Mouse (Mus musculus) liver, embryonic 11.5 days (tissue): ENCODE data around the gene Rbfox1. TPM values are rescaled to one million over a fixed set of nuclear protein-coding genes. Genes with fewer than 3 reads are reported as not detected.
A peak's percentile ranks its signal among the peaks of the same experiment; 100 is the strongest.

Experiments used
- ATAC-seq: fragments of 200-750 bp; cut with Nextera tagmentation; replicated peaks from 2 replicates; pipeline ENCODE4 v1.8.0; 2017; ENCODE audit warnings: moderate number of reproducible peaks, mild to moderate bottlenecking, moderate TSS enrichment, moderate library complexity; ENCODE audit not compliant: low FRiP score
- DNase-seq: peaks from one replicate; pipeline ENCODE4 v3.0.0-alpha.2; 2017; ENCODE audit warnings: low spot score
- H3K27ac ChIP-seq: fragments of 300-500 bp; sonication (generic); 2 replicates; pipeline ENCODE4 v1.5.1; 2014; ENCODE audit warnings: mild to moderate bottlenecking, low read depth, low read length, control low read depth
- H3K27me3 ChIP-seq: fragments of 300-500 bp; sonication (generic); replicated peaks from 2 replicates; pipeline ENCODE4 v1.6.1; 2014; ENCODE audit warnings: low read length, mixed read lengths; ENCODE audit not compliant: control insufficient read depth, insufficient read depth
- H3K36me3 ChIP-seq: fragments of 300-500 bp; sonication (generic); 2 replicates; pipeline ENCODE4 v1.6.1; 2014; ENCODE audit warnings: mild to moderate bottlenecking, low read length, moderate library complexity, mixed read lengths; ENCODE audit not compliant: control insufficient read depth, insufficient read depth
- H3K4me1 ChIP-seq: fragments of 300-500 bp; sonication (generic); replicated peaks from 2 replicates; pipeline ENCODE4 v1.6.1; 2014; ENCODE audit warnings: low read length, mixed read lengths; ENCODE audit not compliant: control insufficient read depth, insufficient read depth
- H3K4me2 ChIP-seq: fragments of 300-500 bp; sonication (generic); 2 replicates; pipeline ENCODE4 v1.6.1; 2014; ENCODE audit warnings: mild to moderate bottlenecking, control low read depth, moderate library complexity
- H3K4me3 ChIP-seq: fragments of 300-500 bp; sonication (generic); 2 replicates; pipeline ENCODE4 v1.5.1; 2014; ENCODE audit warnings: low read depth, low read length, control low read depth
- H3K9ac ChIP-seq: fragments of 300-500 bp; sonication (generic); 2 replicates; pipeline ENCODE4 v1.6.1; 2014; ENCODE audit warnings: low read depth, low read length, control low read depth
- H3K9me3 ChIP-seq: fragments of 300-500 bp; sonication (generic); 2 replicates; pipeline ENCODE4 v1.6.1; 2016; ENCODE audit warnings: low read length, inconsistent platforms, mixed read lengths; ENCODE audit not compliant: control insufficient read depth
- WGBS: fragments of 180-500 bp; shearing (Covaris S2); extraction: QIAGEN DNeasy Blood & Tissue Kit; methylation state at CpG from one replicate; pipeline ENCODE4 v1.1.7; 2014; 5-methylcytosine and 5-hydroxymethylcytosine counted together
- polyA plus RNA-seq: library from polyadenylated mRNA; unstranded; fragments of >200 nt; fragmentation: Nextera tagmentation; extraction: Ambion mirVana; gene quantifications from 2 replicates; pipeline ENCODE4 v1.2.1, GENCODE M21; 2014

Gene Rbfox1
- polyA plus RNA-seq, 1 experiment from 2014 or later, result 1.4 TPM

DNA sequence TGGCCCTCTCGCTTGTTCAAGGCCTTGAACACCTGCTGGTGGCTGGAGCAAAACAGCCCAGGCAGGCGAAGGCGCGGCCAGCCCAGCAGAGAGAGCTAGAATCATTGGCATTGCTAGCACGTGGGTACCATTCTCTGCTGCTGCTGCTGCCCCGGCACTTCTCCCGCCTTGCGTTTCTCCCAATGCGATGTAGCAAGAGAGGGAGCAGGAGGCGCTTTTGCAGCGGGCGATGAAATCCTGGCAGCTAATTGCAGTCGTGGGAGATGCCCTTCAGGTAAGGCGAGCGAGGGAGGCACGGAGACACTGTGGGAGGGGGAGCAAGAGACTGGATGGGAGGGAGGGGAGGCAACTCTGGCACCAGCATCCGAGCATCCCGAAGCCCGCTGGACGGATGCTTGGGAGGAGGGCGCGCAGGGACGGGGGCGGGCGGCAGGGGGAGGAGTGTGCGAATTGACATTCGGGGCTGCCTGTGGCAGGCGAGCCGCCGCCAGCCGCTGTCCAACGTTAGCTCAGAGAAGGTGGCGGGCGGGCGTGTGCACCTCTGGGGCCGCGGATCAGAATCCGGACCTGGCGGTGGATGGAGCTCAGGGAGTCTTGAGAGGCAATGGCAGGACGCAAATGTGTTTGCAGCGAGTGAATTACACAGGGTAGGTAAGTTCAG is 463.6 kb downstream of the Rbfox1 start:
- Histone ChIP-seq H3K4me3 (peak overlapping the region; percentile 19), H3K4me2 (peak overlapping the region; percentile 40), H3K4me1 (no peaks in the 10 kb centered on the region; the same call in 1 of the 2 replicates), H3K9me3 (no peaks in the 10 kb centered on the region), H3K9ac (no peak overlapping the region), H3K27ac (no peak overlapping the region), H3K27me3 (peaks cover 27% of the 10 kb centered on the region), H3K36me3 (no peaks in the 10 kb centered on the region)
- no peak for DNase-seq
- no peak for ATAC-seq
- WGBS, result 2% methylated on average over 41 of the region's 41 CpGs

DNA sequence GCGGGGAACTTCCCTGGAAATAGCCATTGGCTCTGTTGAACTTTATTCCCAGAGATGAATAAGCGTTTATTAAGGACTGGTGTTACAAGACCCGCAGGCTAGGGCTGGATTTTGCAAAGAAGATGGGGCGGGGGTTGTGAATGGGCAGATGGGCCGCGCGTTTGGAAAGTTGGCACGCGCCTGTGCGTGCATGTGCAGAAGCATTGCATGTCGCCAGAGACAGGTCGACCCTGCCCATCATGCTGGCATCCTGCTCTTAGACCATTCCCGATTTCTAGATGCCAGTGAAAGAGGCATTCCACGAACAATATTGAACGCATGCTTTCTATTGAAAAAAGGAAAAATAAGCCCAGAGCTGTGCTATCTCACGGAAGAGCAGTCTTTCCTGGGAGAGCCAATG is 464.2 kb downstream of the Rbfox1 start:
- WGBS, result 37% methylated on average over 16 of the region's 16 CpGs
- Histone ChIP-seq H3K4me2 (no peak overlapping the region; the same call in 1 of the 2 replicates), H3K27me3 (peaks cover 27% of the 10 kb centered on the region), H3K9ac (no peak overlapping the region), H3K4me3 (no peak overlapping the region), H3K9me3 (no peaks in the 10 kb centered on the region), H3K36me3 (no peaks in the 10 kb centered on the region), H3K27ac (no peak overlapping the region), H3K4me1 (no peaks in the 10 kb centered on the region; the same call in 1 of the 2 replicates)
- DNase-seq (no peak), ATAC-seq (no peak)

DNA sequence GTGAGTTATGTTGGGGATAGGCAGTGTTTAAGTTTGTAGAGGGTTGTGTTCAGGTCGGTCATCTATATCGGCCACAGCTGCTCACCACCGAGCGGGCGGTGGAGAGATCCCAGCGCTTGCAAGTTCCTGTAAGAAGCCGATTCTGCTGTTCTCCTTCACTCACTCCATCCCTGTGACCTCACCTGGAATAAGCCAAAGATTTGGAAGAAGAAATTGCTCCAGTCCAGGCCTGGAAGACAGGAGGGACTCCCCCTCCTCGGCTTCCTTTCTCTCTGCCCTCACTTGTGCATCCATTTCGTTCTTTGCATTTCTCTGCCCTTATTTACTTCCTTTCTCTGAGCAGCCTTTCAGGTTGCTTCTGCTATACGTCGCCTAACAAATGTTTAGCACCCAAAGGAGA is 465.1 kb downstream of the Rbfox1 start:
- no peaks in the 10 kb centered on the region; the same call in 1 of the 2 replicates for H3K4me1 ChIP-seq
- peaks cover 27% of the 10 kb centered on the region for H3K27me3 ChIP-seq
- no peak for ATAC-seq
- H3K9ac ChIP-seq, result no peak overlapping the region
- H3K36me3 ChIP-seq, result no peaks in the 10 kb centered on the region
- H3K9me3 ChIP-seq, result no peaks in the 10 kb centered on the region
- no peak overlapping the region for H3K27ac ChIP-seq
- H3K4me3 ChIP-seq, result no peak overlapping the region
- 78% methylated on average over 11 of the region's 11 CpGs for WGBS
- no peak for DNase-seq
- no peak overlapping the region for H3K4me2 ChIP-seq

DNA sequence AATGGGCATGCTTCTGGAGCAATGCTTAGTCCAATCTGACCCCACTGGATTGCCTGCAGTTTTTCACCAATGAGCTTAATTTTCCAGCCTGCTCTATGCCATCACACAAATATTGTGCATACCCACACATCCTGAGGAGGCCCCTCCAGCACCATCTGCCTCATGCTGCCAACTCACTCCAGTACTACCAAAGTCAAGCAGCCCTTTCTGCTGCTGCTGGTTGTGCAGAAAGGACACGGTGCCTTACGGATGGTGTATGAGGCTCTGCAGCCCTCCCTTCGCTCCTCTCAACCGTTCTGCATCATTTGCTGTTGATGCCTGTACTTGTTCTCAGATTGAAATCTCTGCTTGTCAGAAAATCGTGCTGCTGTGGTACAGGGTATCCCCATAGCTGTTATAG is 468.0 kb downstream of the Rbfox1 start:
- H3K4me3 ChIP-seq, result no peak overlapping the region
- no peak for ATAC-seq
- H3K4me2 ChIP-seq, result no peak overlapping the region
- no peaks in the 10 kb centered on the region; the same call in 1 of the 2 replicates for H3K4me1 ChIP-seq
- no peaks in the 10 kb centered on the region for H3K36me3 ChIP-seq
- peaks cover 22% of the 10 kb centered on the region for H3K27me3 ChIP-seq
- H3K9me3 ChIP-seq, result no peaks in the 10 kb centered on the region
- no peak overlapping the region for H3K27ac ChIP-seq
- WGBS, result 68% methylated on average over 5 of the region's 5 CpGs
- H3K9ac ChIP-seq, result no peak overlapping the region
- no peak for DNase-seq

DNA sequence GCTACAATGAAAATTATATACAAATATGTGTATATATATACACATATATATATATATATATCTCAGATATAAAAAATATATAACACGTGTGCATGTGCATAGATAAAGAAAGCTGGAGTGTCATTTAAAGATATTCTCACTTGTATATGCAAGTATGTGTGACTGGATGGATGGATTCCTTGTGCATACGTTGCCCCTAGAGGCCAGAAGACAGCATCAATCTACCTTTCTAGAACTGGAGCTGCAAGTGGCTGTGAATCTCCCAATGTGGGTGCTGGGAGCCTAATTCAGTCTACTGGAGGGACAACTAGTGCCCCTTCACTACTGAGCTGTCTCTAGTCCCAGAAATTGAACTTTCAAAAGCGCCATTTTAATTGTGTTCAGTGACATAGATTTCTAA is 471.8 kb downstream of the Rbfox1 start:
- H3K9me3 ChIP-seq, result no peaks in the 10 kb centered on the region
- no peak for DNase-seq
- H3K27ac ChIP-seq, result no peak overlapping the region
- H3K36me3 ChIP-seq, result no peaks in the 10 kb centered on the region
- ATAC-seq, result no peak
- 57% methylated on average over 3 of the region's 3 CpGs for WGBS
- no peak overlapping the region for H3K9ac ChIP-seq
- no peaks in the 10 kb centered on the region for H3K27me3 ChIP-seq
- no peak overlapping the region for H3K4me2 ChIP-seq
- no peak overlapping the region for H3K4me3 ChIP-seq
- no peaks in the 10 kb centered on the region for H3K4me1 ChIP-seq

DNA sequence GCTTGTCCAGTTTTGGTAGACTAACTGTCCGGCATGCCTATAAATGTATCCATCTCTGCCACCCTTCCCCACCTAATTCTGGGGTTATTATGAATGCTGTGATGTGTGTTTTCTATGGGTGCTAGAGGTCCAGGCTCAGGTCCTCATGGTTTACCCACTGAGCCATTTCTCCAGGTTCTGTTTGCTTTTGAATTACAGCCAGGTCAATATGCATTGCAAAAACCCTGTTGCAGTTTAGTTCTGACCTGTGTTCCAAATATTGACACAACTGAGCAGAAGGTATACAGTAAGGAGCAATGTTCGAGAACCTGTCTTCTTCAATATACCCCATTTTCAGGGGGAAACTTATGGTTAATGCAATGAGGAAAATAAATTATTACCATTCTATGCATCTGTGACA is 480.6 kb downstream of the Rbfox1 start:
- WGBS, result 78% methylated on average over 2 of the region's 2 CpGs
- Histone ChIP-seq H3K4me2 (no peak overlapping the region), H3K27me3 (no peaks in the 10 kb centered on the region), H3K4me1 (no peaks in the 10 kb centered on the region), H3K4me3 (no peak overlapping the region), H3K9ac (no peak overlapping the region), H3K9me3 (no peaks in the 10 kb centered on the region), H3K27ac (no peak overlapping the region), H3K36me3 (no peaks in the 10 kb centered on the region)
- ATAC-seq (no peak), DNase-seq (no peak)

DNA sequence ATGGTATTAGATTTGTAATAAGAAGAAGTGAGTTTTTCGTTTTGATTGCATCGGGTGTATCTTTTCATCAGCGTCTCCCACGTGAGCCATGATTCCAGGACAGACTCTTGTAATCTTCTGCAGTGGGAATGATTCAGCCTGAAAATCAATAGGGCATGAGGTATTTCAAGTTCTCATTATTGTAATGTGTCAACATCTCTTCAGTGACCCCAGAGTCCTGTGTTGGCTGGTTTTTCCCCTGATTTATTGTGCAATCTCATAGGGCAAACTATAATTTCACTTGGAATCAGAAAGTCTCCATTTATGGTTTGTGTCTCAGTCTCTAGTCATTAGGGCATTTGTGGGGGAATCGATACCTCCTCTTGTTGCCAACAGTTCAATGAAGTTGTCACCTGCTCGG is 481.5 kb downstream of the Rbfox1 start:
- H3K4me2 ChIP-seq, result no peak overlapping the region
- H3K4me1 ChIP-seq, result no peaks in the 10 kb centered on the region
- 76% methylated on average over 6 of the region's 6 CpGs for WGBS
- DNase-seq (no peak), ATAC-seq (no peak)
- H3K36me3 ChIP-seq, result no peaks in the 10 kb centered on the region
- H3K27me3 ChIP-seq, result no peaks in the 10 kb centered on the region
- H3K27ac ChIP-seq, result no peak overlapping the region
- H3K9me3 ChIP-seq, result no peaks in the 10 kb centered on the region
- no peak overlapping the region for H3K4me3 ChIP-seq
- H3K9ac ChIP-seq, result no peak overlapping the region

DNA sequence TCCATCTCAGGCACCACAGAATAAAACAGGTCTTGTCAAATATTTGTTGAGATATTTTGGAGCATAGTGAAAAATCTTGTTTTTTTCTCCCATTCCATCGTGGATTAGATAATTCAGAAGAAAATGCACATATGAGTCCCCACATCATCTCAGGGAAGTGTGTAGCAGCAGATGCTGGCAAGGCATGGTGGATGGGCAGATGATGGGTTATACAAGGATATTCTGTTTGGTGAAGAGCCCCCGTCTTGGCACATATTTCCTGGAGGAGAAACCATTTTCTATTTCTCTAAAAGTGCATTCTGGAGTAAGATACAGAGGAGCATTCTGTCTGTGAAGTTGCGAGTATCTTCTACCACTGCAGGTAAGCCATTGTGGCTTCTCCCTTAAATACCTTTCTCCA is 495.8 kb downstream of the Rbfox1 start:
- Histone ChIP-seq H3K4me3 (no peak overlapping the region), H3K4me2 (no peak overlapping the region), H3K9ac (no peak overlapping the region), H3K9me3 (no peaks in the 10 kb centered on the region), H3K36me3 (no peaks in the 10 kb centered on the region), H3K4me1 (no peaks in the 10 kb centered on the region), H3K27ac (no peak overlapping the region), H3K27me3 (no peaks in the 10 kb centered on the region)
- ATAC-seq (no peak), DNase-seq (no peak)
- 80% methylated on average over 3 of the region's 3 CpGs for WGBS

DNA sequence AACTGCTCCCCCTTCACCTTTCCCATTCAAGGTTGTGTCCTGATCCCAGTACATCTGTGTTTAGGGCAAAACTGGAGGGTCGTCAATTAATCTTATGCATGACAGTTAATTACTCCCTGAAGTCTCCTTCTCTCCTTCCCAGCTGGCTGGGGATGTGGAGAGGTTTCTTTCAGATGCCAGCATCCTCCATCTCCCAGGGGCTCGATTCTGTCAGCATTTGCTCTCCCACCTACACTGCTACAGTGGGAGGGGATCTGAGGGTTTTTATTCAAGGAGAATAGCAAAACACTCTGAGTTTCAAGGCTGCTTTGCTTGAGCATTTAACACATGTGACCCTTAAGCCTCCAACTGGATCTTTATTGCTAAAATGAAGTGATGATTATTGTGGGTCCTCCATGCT is 496.4 kb downstream of the Rbfox1 start:
- Histone ChIP-seq H3K36me3 (no peaks in the 10 kb centered on the region), H3K9me3 (no peaks in the 10 kb centered on the region), H3K4me1 (no peaks in the 10 kb centered on the region), H3K4me3 (no peak overlapping the region), H3K27me3 (no peaks in the 10 kb centered on the region), H3K27ac (no peak overlapping the region), H3K9ac (no peak overlapping the region), H3K4me2 (no peak overlapping the region)
- DNase-seq (no peak), ATAC-seq (no peak)
- 59% methylated on average over 2 of the region's 2 CpGs for WGBS
